ENCODE assay signal across 27 mouse cellular contexts in the genomic region with DNA sequence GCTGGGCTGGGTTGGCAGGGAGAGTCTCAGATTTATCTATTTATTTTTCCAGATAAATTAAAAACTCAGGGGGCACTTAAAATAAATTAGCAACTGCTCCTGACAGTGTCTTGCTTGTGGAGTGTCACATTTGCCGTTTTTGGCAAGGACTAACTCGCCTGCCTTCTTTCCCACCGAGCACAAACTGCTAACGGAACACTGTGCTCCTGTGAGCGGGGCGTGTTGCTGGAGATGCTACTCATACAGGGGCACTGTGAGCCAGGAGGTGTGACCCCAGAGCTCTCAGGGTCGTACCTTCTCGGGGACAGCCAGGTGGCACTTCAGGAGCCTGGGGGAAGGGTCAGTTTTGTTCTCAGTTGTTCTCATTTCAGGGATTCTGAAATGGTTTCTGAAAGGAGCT.
A peak's percentile ranks its signal among the peaks of the same experiment; 100 is the strongest.
DNase-seq lines count a peak whose midpoint lies in the region; ATAC-seq and TF ChIP-seq lines count a peak whose summit lies in the region.
"Had no signal": no experiment of that assay in that cellular context is flagged by ENCODE, and none has a peak within 500 bp of the region (broad histone marks: within the 10 kb centered on the region; RNA-seq: fewer than 3 reads in every experiment).

No protein-coding gene starts in this region.

- no peak for TF ChIP-seq CTCF in forebrain, postnatal 0 days (IDR thresholded peaks at IDR 0.05; ENCODE audit: low read depth)

- peak overlapping the region; percentile 22; the same call in 1 of the 2 replicates for H3K9ac ChIP-seq in forebrain, postnatal 0 days
- H3K9ac ChIP-seq in forebrain, embryonic 12.5 days: no peak overlapping the region
- no peak overlapping the region for H3K9ac ChIP-seq in liver, embryonic 12.5 days
- H3K9ac ChIP-seq: embryonic facial prominence, embryonic 12.5 days; limb, embryonic 12.5 days; liver, embryonic 13.5 days; lung, embryonic 14.5 days; midbrain, embryonic 15.5 days; neural tube, embryonic 12.5 days had no signal

- no peak overlapping the region for H3K4me3 ChIP-seq in forebrain, postnatal 0 days (ENCODE audit: low read depth, low read length)
- H3K4me3 ChIP-seq in forebrain, embryonic 12.5 days (replicated peaks): no peak overlapping the region
- no peak overlapping the region for H3K4me3 ChIP-seq in liver, embryonic 12.5 days
- H3K4me3 ChIP-seq: embryonic facial prominence, embryonic 12.5 days; limb, embryonic 12.5 days; liver, embryonic 13.5 days; midbrain, embryonic 15.5 days; neural tube, embryonic 12.5 days had no signal

- intact Hi-C loops in left cerebral cortex, postnatal 25 days (cut with DNase I): loop anchor here (5.0 to 10.0 kb wide), 3 partner anchors 75 to 1702 kb away; partner anchors contain the start of gene Bcl11b
- intact Hi-C loops in left cerebral cortex, postnatal 10 days (cut with DNase I): loop anchor here (10.0 kb wide), 2 partner anchors 172 to 1692 kb away; no protein-coding TSS in a partner anchor

- 42% methylated on average over 8 of the region's 8 CpGs for WGBS in forebrain, postnatal 0 days
- WGBS in forebrain, embryonic 12.5 days: 74% methylated on average over 8 of the region's 8 CpGs
- WGBS in liver, embryonic 12.5 days (ENCODE audit: insufficient replicate concordance): 53% methylated on average over 8 of the region's 8 CpGs

- H3K4me1 ChIP-seq in forebrain, postnatal 0 days (ENCODE audit: insufficient read depth): no peaks in the 10 kb centered on the region
- no peaks in the 10 kb centered on the region for H3K4me1 ChIP-seq in forebrain, embryonic 12.5 days
- no peaks in the 10 kb centered on the region for H3K4me1 ChIP-seq in liver, embryonic 12.5 days
- H3K4me1 ChIP-seq: embryonic facial prominence, embryonic 12.5 days; limb, embryonic 12.5 days; liver, embryonic 13.5 days; midbrain, embryonic 15.5 days; neural tube, embryonic 12.5 days had no signal

- peak; percentile 29; the same call in 1 of the 2 replicates for ATAC-seq in forebrain, postnatal 0 days
- ATAC-seq in forebrain, embryonic 12.5 days (ENCODE audit: low FRiP score): no peak
- ATAC-seq in liver, embryonic 12.5 days: no peak
- ATAC-seq: hindbrain, embryonic 16.5 days; intestine, postnatal 0 days; midbrain, embryonic 15.5 days; Patski had no signal

- peak overlapping the region; percentile 74 for H3K27ac ChIP-seq in forebrain, postnatal 0 days (ENCODE audit: low read depth, low read length)
- no peak overlapping the region for H3K27ac ChIP-seq in forebrain, embryonic 12.5 days
- no peak overlapping the region for H3K27ac ChIP-seq in liver, embryonic 12.5 days
- H3K27ac ChIP-seq: embryonic facial prominence, embryonic 12.5 days; limb, embryonic 12.5 days; liver, embryonic 13.5 days; midbrain, embryonic 15.5 days; neural tube, embryonic 12.5 days had no signal

- H3K9me3 ChIP-seq in forebrain, postnatal 0 days (ENCODE audit: low read length): no peaks in the 10 kb centered on the region
- no peaks in the 10 kb centered on the region for H3K9me3 ChIP-seq in forebrain, embryonic 12.5 days
- no peaks in the 10 kb centered on the region for H3K9me3 ChIP-seq in liver, embryonic 12.5 days (replicated peaks)
- H3K9me3 ChIP-seq: embryonic facial prominence, embryonic 12.5 days; limb, embryonic 12.5 days; liver, embryonic 13.5 days; midbrain, embryonic 15.5 days; neural tube, embryonic 12.5 days had no signal

- no peaks in the 10 kb centered on the region for H3K36me3 ChIP-seq in forebrain, postnatal 0 days (ENCODE audit: insufficient read depth)
- no peaks in the 10 kb centered on the region for H3K36me3 ChIP-seq in forebrain, embryonic 12.5 days (replicated peaks)
- H3K36me3 ChIP-seq in liver, embryonic 12.5 days: no peaks in the 10 kb centered on the region
- H3K36me3 ChIP-seq: embryonic facial prominence, embryonic 12.5 days; G1E; limb, embryonic 12.5 days; liver, embryonic 13.5 days; midbrain, embryonic 15.5 days; neural tube, embryonic 12.5 days had no signal

- H3K4me2 ChIP-seq in forebrain, postnatal 0 days (ENCODE audit: low read depth): 0 out of 2 replicates have a peak overlapping the region, but pooled peaks have one; percentile 13
- no peak overlapping the region for H3K4me2 ChIP-seq in forebrain, embryonic 12.5 days
- H3K4me2 ChIP-seq in liver, embryonic 12.5 days: no peak overlapping the region
- H3K4me2 ChIP-seq: embryonic facial prominence, embryonic 12.5 days; heart, embryonic 11.5 days; limb, embryonic 12.5 days; liver, embryonic 13.5 days; lung, embryonic 14.5 days; midbrain, embryonic 15.5 days; neural tube, embryonic 12.5 days had no signal

- no peaks in the 10 kb centered on the region for H3K27me3 ChIP-seq in forebrain, postnatal 0 days (ENCODE audit: insufficient read depth, low read length)
- peaks cover 12% of the 10 kb centered on the region for H3K27me3 ChIP-seq in forebrain, embryonic 12.5 days
- no peaks in the 10 kb centered on the region for H3K27me3 ChIP-seq in liver, embryonic 12.5 days (replicated peaks)
- H3K27me3 ChIP-seq: CH12.LX; embryonic facial prominence, embryonic 12.5 days; liver, embryonic 13.5 days; midbrain, embryonic 15.5 days; neural tube, embryonic 12.5 days; Patski had no signal

- DNase-seq in forebrain, postnatal 0 days: no peak
- peak; percentile 36 to 39 for DNase-seq in left cerebral cortex, postnatal 25 days (ENCODE audit: low spot score in 2 of 2)
- DNase-seq in left cerebral cortex, postnatal 10 days (ENCODE audit: extremely low spot score in 1 of 2, low spot score in 2 of 2): no peak
- peak; percentile 37 to 79 for DNase-seq in layer of hippocampus, adult 18-20 months (ENCODE audit: low spot score in 2 of 2)
- peak; percentile 50 to 59 for DNase-seq in layer of hippocampus, postnatal 14 days (ENCODE audit: low spot score in 2 of 2)
- DNase-seq: adrenal gland, postnatal 36 days; B cell, adult 2 months; cerebellum, adult 11-12 months; gastrocnemius, postnatal 14 days; heart, adult 11 months; kidney, postnatal 4 days; liver, embryonic 13.5 days; lung, embryonic 14.5 days; retina, postnatal 1 day; thymus, postnatal 36 days had no signal

Comparison
In these comparisons a context has a peak if more than half of its experiments do, and no peak if none do; other contexts are left out.
1. DNase-seq: peak in left cerebral cortex, postnatal 25 days (2 of 2), layer of hippocampus, adult 18-20 months (2 of 2) and layer of hippocampus, postnatal 14 days (2 of 2); none in forebrain, postnatal 0 days (single experiment) and left cerebral cortex, postnatal 10 days (0 of 2).